Mouse (Mus musculus) heart, postnatal 4 days (tissue): ENCODE results near the gene Prkab2. TPM values are rescaled to one million over a fixed set of nuclear protein-coding genes. Genes with fewer than 3 reads are reported as not detected.

Experiments used
- DNase-seq: peaks from one replicate; pipeline ENCODE4 v3.0.0; 2021
- total RNA-seq, 2 experiments: library from RNA; stranded (reverse); gene quantifications; 2 replicates each; pipeline ENCODE4 v1.2.3; 2021

Gene Prkab2
- total RNA-seq, 2 experiments from 2014 or later = 17.0 to 18.5 TPM

GRCm38 (mm10) chr3:97651604-97652003 is 6.4 kb upstream of the Prkab2 start:
- DNase-seq = peak; percentile 38

DNA sequence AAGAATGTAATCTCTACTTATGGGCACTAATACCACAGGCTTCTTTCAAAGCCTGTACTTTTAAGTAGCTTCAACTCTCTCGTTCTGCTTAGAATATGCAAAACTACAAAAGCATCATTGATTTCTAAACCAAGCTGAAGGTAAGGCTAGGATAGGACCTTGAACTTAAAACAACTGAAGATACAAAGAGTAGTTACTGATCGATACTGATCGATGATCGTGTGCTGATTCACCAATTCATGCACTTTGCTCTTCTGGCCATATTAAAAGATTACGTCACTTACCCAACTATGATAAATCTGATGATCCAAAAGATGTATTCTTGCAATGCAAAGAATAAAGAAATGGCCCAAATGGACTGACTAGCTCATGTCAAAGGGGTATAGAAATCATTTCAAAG is 4.2 kb upstream of the Prkab2 start:
- no peak for DNase-seq

GRCm38 (mm10) chr3:97654901-97655300 is 3.1 kb upstream of the Prkab2 start:
- DNase-seq = peak; percentile 64

GRCm38 (mm10) chr3:97658426-97659193 is 617 bp downstream of the Prkab2 start:
- no peak for DNase-seq

GRCm38 (mm10) chr3:97659746-97660145 is 1.8 kb downstream of the Prkab2 start:
- DNase-seq = no peak

DNA sequence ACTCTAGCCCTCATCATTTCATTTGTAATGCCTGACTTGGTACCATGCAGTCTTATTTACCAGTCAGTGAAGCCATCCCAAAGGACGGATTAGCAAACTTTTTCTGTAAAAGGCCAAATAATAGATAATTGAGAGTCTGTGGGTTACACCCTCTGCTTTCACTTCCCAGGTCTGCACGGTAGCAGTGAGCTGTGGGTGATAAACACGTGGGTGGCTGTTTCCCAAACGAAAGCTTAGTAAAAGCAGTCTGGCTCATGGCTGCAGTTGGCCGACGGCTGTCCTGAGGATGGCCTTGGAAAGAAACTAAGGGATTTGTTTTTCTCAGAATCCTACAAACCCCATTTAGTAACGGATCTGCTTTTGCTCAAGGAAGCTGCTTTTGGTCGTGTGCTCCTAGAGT is 3.2 kb downstream of the Prkab2 start:
- DNase-seq = no peak

- no peak for DNase-seq
Observed at GRCm38 (mm10) chr3:97665525-97665924, 7.5 kb downstream of the Prkab2 start.

GRCm38 (mm10) chr3:97666154-97666553 is 8.2 kb downstream of the Prkab2 start:
- DNase-seq = no peak

DNA sequence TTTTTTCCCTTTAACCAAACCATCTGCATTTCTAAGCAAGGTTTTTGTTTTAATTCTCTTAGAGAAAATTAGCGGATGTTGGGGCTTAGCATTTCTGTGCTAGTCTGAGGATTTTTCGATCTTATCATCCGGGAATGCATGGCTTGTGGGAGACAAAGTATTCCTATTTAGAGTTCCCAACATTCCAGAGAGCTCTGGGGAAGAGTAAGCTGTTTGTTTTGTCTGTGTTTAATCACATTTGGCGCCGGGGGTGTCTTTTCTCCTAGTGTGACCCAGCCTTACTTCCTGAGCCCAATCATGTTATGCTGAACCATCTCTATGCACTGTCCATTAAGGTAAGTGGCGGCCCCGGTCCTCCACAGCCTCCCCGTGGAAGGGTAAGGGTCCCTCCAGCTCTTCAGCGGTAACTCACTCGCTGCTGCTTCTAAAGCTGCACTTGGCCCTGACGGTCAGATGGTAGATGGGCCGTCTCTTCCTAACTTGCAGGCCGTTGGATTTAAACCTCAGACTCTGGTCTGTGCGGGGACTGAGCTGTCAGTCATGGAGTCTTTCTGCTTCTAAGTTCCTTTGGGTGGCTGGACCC is 9.2 kb downstream of the Prkab2 start:
- DNase-seq = no peak

- no peak for DNase-seq
Observed at GRCm38 (mm10) chr3:97674644-97675110, 16.7 kb downstream of the Prkab2 start, which contains the start of gene Gm17651. TSS of gene Gm17651 (minus strand) at chr3:97674694.

GRCm38 (mm10) chr3:97676126-97676525 is 18.1 kb downstream of the Prkab2 start:
- no peak for DNase-seq

- no peak for DNase-seq
Observed at GRCm38 (mm10) chr3:97678416-97678815, 20.4 kb downstream of the Prkab2 start.

DNA sequence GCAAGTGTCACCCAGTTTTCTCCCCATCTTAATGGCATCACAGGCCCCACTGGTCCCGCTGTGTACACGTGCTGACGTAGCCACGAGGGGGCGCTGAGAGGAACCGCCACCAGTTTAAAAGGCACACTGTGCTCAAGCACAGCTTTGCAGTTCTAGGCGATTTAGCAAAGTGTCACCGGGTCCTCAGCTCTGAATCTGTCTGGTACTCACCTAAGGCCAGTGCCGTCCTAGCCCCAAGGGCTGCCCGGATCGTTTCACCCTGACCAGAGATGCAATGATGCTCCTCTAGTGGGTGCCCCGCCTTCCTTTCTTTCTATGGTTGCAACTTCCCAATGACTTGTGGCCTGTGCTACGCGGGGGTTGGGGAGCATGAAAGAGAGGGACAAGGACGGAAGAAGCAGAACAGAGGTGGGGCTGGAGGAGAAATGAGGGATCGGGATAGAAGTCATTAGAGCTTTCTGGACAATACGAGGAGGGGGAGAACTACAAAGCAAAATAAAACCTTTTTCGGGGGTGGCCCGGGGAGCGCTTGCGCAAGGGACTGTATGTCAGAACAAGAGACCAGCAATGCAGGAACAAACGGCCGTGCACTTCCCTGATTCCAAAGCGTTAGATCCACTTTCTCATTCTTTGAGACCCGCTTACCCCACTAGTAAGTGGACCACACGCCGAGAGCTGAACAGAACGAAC is 22.8 kb downstream of the Prkab2 start:
- DNase-seq = peak; percentile 85

DNA sequence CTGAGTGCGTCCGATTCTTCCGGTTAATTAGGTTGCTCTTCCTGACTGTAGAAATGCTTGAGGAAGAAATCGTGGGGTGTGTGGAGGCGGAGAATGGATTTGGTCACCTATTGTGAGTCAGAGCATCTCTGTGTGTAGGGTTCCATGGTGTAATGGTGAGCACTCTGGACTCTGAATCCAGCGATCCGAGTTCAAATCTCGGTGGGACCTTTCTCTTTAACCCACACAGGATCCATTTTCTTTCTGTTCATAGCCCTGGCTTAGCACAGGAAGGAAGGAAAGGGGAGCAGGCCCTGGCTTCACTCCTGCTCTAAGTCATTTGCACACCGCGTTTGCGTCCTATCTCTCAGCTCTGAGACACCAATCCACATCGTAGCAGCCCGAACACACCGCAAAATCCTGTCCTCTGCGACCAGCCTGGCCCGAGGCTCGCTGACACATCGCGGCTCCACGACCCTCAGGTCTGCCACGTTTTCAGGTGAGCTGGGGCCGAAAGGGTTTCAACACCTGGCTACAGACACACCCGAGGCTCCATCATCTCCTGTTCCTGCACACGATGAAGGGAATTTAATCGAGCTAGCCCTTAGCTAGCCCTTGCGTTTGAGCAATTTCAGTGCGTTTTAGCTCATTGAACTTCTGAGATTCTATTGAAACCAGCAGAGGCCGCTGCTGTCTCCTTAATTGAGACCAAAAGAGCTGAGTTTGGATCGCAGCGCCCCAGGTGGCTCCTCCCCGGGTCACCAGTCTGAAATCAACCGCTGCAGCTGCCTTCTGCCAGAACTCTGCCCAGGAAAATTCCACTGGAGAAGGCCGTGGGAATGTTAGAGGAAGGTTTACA is 23.5 kb downstream of the Prkab2 start:
- DNase-seq = peak; percentile 67

- no peak for DNase-seq
Observed at GRCm38 (mm10) chr3:97682159-97682502, 24.1 kb downstream of the Prkab2 start.

DNA sequence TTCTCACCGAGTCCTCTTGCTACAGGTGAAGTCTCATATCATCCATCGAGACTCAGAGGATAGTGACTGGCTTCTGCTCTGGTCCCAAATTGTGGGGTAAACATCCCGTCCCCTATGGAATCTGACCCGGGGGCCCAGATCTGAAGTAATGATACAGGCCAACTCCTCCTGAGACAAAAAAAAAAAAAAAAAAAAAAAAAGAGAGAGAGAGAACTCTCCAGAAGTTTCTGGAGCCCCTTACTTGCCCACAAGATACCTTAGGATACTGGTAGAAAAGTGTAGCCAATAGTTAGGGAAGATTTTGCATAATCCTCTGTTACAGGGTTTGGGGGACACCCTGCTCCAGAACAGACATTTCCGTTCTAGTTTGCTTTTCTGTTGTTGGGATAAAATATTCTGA is 24.6 kb downstream of the Prkab2 start:
- no peak for DNase-seq

GRCm38 (mm10) chr3:97683560-97684195 is 25.7 kb downstream of the Prkab2 start:
- no peak for DNase-seq

DNA sequence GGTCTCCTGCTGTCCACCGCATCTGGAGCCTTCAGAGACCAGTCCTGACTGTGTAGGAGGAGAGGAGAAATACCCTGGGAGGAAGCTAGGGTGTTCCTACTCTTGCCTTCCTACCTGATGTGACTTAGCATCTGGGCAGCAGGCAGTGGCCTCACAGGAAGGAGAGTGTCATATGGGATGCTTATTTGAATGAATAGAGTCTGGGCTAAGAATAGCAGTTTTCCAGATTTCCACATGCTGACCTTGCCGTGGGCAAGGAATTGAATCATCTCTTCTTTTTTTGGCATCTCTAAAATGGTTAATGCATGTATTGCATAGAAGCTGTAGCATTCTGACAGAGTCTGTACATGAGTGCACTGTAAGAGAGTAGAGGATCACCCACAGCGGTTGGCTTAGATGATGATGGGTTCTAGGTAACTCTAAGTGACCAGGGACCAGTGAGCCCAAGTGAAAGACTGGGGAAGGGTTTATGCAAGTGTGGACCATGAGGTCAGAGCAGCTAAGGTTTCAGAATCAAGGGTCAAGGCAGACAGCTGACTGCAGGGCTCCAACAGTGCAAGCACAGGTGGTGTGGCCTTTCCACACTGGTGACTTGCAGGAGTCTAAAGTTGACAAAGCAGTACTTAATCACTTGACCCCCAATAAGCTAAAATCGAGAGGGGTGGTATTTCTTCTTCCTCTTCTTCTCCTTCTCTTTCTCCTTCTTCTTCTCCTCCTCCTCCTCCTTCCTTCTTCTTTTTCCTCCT is 28.6 kb downstream of the Prkab2 start:
- DNase-seq = no peak

DNA sequence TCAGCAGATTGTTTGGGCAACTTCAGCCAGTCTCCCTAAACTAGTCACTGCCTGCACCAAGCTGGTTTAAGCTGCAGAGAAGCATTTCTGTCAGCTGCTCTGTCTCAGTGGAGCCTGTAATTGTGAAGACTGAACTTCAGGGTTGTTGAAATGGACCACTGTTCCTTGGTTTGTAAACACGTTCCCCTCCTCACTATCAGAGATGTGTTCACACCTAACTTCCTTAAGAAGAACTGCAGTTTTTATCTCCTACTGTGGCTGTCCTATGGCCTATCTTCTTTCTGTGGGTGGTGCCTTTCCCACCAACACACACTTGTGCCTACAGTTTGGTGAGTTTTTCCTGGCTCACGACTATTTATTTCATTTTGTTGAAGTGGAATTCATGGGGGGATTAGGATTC is 31.3 kb downstream of the Prkab2 start:
- no peak for DNase-seq

GRCm38 (mm10) chr3:97690590-97690989 is 32.6 kb downstream of the Prkab2 start:
- DNase-seq = no peak

- no peak for DNase-seq
Observed at GRCm38 (mm10) chr3:97691443-97692017, 33.5 kb downstream of the Prkab2 start.
